Mouse (Mus musculus) erythroblast, embryonic 14.5 days (primary cell): ENCODE results near the gene Pdxp.

Experiments
- GATA1 ChIP-seq: IDR thresholded peaks from 2 replicates; pipeline ENCODE4 v1.6.1; 2012; ENCODE audit warnings: low read length, inconsistent platforms, mixed read lengths
- TAL1 ChIP-seq: IDR thresholded peaks from 3 replicates; pipeline ENCODE4 v1.6.1; 2012; ENCODE audit warnings: low read length, inconsistent platforms, mixed read lengths

DNA sequence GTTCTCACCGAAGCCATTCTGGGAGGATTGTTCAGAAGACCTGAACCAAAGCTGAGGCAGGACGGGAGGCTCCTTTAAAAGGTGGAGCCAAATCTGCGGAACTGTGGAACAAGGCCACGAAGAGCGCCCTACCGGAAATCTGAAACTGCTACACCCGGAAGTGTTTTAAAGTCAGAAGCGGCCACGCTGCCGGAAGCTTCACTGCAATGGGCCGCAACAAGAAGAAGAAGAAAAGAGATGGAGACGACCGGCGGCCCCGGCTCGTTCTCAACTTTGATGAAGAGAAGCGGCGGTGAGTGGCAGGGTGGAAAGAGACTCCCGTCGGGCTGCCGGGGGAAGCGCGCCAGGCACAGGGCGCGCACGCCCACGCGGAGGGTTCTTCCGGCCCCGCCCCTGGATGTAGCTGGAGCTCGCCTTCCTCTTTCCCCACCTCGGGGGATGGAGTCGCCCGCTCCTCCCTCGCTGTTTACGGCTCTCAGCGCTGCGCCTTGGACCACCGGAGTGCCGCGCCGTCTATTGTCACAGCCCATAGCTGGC lies 21.1 kb downstream of the Pdxp start, which contains the start of gene Nol12:
- TF ChIP-seq GATA1 (no peak), TAL1 (no peak)
